Mouse (Mus musculus): Measurements from ENCODE around the gene Slc5a5. TPM values are rescaled to one million over a fixed set of nuclear protein-coding genes. Genes with fewer than 3 reads are reported as not detected.

Slc5a5 gene
- polyA plus RNA-seq, 1 experiment from 2014 or later, result 0.25 TPM

DNA sequence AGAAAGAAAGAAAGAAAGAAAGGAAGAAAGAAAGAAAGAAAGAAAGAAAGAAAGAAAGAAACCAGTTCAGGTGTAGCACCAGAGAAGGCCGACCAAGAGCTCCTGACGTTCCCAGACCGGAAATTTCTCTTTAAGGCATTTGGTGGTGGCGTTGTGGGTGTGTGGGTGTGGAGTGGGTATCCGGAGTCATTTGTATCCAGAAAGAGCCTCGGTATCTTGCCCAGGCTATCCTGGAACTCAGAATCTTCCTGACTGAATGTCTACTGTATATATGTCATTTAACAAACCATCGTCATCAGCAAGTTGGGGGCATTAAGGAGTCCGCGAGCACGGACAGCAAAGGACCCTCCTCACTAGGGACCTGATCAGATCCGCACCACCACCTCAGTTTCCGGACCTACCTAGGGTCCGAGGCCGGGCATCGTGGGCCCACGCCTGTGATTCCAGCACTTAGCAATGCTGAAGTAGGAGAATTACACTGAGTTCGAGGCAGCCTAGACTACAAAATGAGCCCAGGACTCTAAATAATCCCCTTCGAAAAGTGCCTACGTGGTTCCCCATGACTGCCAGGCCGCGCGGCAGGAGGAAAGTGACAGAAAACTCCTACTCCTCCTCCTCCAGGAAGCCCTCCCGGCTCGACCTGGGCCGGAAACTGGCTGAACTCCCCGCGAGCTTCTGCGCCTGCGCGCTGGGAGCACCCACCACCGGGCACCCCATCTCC, 19.8 kb downstream of the Slc5a5 start:
- H3K27me3 ChIP-seq, result no peaks in the 10 kb centered on the region
- peak overlapping the region; percentile 81 for H3K4me2 ChIP-seq
- H3K27ac ChIP-seq, result peak overlapping the region; percentile 89
- WGBS, result 5% methylated on average over 31 of the region's 31 CpGs
- H3K4me3 ChIP-seq (replicated peaks), result peak overlapping the region; percentile 92
- no peak for ATAC-seq (replicated peaks; ENCODE audit: low FRiP score)
- peak overlapping the region; percentile 70 for H3K9ac ChIP-seq
- H3K4me1 ChIP-seq, result peaks cover 39% of the 10 kb centered on the region
- peaks cover 4% of the 10 kb centered on the region; the same call in 1 of the 2 replicates for H3K36me3 ChIP-seq
- H3K9me3 ChIP-seq (replicated peaks), result no peaks in the 10 kb centered on the region

DNA sequence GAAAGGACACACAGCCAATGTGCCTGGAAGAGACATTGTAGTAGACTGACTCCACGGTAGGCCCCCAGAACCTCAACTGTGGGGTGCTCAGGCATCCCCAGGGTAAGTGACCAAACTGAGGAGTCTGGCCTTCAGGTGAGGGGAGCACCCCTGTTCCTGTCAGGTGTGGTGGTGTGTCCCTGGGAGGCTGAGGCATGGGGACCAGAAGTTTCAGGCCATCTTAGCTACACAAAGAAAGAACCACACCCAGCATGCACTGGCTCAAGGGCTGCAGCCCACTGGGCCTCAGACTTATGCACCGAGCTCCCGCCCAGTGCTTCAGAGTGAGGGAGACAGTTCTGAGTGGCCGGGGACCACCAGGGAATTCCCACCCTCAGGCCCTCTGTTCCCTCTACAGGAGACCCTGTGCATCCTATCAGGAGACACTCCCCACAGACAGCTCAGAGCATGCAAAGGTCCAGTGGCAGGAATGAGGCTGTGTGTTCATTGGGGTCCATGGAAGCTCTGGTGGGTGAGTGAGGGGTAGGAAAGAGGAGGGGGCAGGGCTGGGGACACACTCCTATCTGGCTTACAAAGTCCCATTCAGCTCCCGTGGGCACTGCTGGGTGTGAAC, 21.3 kb downstream of the Slc5a5 start:
- H3K36me3 ChIP-seq, result peaks cover 9% of the 10 kb centered on the region; the same call in 1 of the 2 replicates
- H3K9me3 ChIP-seq (replicated peaks), result no peaks in the 10 kb centered on the region
- H3K4me3 ChIP-seq (replicated peaks), result no peak overlapping the region
- ATAC-seq (replicated peaks; ENCODE audit: low FRiP score), result no peak
- H3K4me2 ChIP-seq, result no peak overlapping the region
- H3K27ac ChIP-seq, result no peak overlapping the region
- no peak overlapping the region for H3K9ac ChIP-seq
- 88% methylated on average over 5 of the region's 5 CpGs for WGBS
- H3K27me3 ChIP-seq, result no peaks in the 10 kb centered on the region
- H3K4me1 ChIP-seq, result peaks cover 45% of the 10 kb centered on the region

DNA sequence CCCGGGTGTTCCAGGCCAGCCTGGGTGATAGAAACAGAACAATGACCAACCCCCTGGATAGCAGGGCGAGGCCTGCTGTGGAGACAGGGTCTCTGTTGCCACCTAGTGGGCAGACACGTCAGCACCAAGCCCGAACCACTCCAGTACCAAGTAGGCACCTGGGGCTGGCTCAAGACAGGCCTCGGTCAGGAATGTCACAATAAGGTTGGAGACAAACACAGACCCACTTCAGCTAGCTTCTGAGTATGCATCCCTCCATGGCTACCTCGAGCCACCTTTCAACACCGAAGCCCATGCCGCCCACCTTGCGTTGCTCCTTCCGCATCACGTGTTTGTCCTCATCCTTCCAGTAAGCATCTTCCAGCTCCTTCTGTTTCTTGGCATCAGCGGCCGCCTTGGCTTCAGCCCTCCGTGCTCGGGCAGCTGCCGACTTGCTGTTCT, 22.9 kb downstream of the Slc5a5 start:
- ATAC-seq (replicated peaks; ENCODE audit: low FRiP score), result no peak
- H3K27me3 ChIP-seq, result peaks cover 3% of the 10 kb centered on the region
- H3K9me3 ChIP-seq (replicated peaks), result no peaks in the 10 kb centered on the region
- peaks cover 9% of the 10 kb centered on the region; the same call in 1 of the 2 replicates for H3K36me3 ChIP-seq
- peak overlapping the region; percentile 59; the same call in 1 of the 2 replicates for H3K4me2 ChIP-seq
- H3K4me3 ChIP-seq (replicated peaks), result no peak overlapping the region
- H3K9ac ChIP-seq, result no peak overlapping the region
- H3K4me1 ChIP-seq, result peaks cover 58% of the 10 kb centered on the region
- 50% methylated on average over 16 of the region's 16 CpGs for WGBS
- peak overlapping the region; percentile 59 for H3K27ac ChIP-seq

DNA sequence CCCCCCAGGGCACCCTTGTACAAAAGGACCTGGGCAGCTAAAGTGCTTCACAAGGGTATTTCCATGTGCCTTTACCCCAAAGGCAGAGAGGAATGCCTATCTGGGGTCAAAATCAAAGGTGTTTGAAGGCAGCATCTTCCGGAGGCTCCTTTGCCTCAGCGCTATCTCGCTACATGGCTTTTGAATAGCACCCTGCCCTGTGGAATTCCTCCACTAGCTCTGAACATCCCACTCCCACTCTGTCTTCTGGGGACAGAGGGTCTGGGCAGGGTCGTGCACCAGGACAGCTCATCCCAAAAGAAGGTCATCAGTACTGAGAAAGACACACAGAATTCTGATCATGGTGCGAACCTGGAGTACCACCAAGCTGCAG, 23.4 kb downstream of the Slc5a5 start:
- peaks cover 63% of the 10 kb centered on the region for H3K4me1 ChIP-seq
- H3K4me3 ChIP-seq (replicated peaks), result no peak overlapping the region
- WGBS, result 35% methylated on average over 5 of the region's 5 CpGs
- peak overlapping the region; percentile 59 for H3K4me2 ChIP-seq
- no peaks in the 10 kb centered on the region for H3K9me3 ChIP-seq (replicated peaks)
- peak overlapping the region; percentile 59 for H3K27ac ChIP-seq
- H3K36me3 ChIP-seq, result peaks cover 9% of the 10 kb centered on the region; the same call in 1 of the 2 replicates
- ATAC-seq (replicated peaks; ENCODE audit: low FRiP score), result no peak
- H3K9ac ChIP-seq, result no peak overlapping the region
- peaks cover 8% of the 10 kb centered on the region for H3K27me3 ChIP-seq

DNA sequence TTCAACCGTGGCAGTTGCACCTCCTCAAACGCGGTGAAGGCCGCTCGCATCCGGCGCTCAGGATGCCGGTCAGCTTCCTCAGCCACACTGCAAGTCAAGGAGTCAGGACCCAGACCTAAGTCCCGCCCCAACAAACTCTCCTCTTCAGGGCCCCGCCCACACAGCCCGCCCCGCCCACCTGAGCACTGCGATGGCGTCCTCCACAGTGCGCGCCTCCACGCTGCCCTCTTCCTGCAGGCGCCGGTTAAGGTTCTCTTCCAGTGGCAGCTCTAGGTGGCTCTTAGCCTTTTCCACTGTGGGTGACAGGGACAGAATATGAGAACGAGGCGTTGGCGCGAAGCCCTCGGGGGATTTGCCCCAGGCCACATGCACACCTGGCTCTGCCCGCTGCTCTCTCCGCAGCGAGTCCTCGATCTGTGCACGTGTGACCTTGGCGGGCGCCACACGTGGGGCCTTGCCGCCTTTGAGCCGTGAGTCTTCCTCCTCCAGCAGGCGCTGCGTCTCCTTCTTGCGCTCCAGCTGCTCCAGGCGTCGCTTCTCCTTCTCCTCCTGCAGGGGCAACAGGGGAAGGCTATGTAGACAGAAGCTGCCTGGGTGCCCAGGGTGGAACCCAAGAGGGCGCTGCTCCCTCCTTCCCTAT, 23.9 kb downstream of the Slc5a5 start:
- H3K4me3 ChIP-seq (replicated peaks), result peak overlapping the region; percentile 29
- H3K4me2 ChIP-seq, result peak overlapping the region; percentile 59
- peak overlapping the region; percentile 15; the same call in 1 of the 2 replicates for H3K9ac ChIP-seq
- 17% methylated on average over 40 of the region's 40 CpGs for WGBS
- peak overlapping the region; percentile 59 for H3K27ac ChIP-seq
- H3K27me3 ChIP-seq, result peaks cover 13% of the 10 kb centered on the region
- H3K4me1 ChIP-seq, result peaks cover 64% of the 10 kb centered on the region
- ATAC-seq (replicated peaks; ENCODE audit: low FRiP score), result no peak
- H3K36me3 ChIP-seq, result peaks cover 9% of the 10 kb centered on the region; the same call in 1 of the 2 replicates
- H3K9me3 ChIP-seq (replicated peaks), result no peaks in the 10 kb centered on the region

DNA sequence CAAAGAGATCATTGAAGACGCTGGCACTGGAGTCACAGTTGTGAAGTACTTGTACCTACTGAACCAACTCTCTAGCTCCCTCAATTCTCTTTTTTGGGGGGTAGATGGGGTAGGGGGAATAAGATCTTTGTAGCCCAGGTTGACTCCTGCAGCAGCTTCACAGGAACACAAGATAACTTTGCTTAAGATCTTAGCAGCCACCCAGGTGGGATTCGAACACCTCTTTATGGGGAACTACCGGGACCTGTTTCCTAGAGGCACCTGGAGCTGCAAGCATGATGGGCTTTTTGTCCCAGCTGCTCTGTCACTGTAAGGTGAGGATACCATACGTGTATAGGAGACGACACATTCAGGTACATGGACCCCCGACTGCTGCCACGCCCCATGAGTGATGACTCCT, 26.0 kb downstream of the Slc5a5 start:
- H3K9ac ChIP-seq, result no peak overlapping the region
- no peak for ATAC-seq (replicated peaks; ENCODE audit: low FRiP score)
- peaks cover 73% of the 10 kb centered on the region for H3K4me1 ChIP-seq
- peaks cover 34% of the 10 kb centered on the region for H3K27me3 ChIP-seq
- H3K27ac ChIP-seq, result peak overlapping the region; percentile 77; the same call in 1 of the 2 replicates
- no peak overlapping the region for H3K4me2 ChIP-seq
- H3K9me3 ChIP-seq (replicated peaks), result no peaks in the 10 kb centered on the region
- H3K36me3 ChIP-seq, result peaks cover 9% of the 10 kb centered on the region; the same call in 1 of the 2 replicates
- no peak overlapping the region for H3K4me3 ChIP-seq (replicated peaks)
- WGBS, result 82% methylated on average over 7 of the region's 7 CpGs

DNA sequence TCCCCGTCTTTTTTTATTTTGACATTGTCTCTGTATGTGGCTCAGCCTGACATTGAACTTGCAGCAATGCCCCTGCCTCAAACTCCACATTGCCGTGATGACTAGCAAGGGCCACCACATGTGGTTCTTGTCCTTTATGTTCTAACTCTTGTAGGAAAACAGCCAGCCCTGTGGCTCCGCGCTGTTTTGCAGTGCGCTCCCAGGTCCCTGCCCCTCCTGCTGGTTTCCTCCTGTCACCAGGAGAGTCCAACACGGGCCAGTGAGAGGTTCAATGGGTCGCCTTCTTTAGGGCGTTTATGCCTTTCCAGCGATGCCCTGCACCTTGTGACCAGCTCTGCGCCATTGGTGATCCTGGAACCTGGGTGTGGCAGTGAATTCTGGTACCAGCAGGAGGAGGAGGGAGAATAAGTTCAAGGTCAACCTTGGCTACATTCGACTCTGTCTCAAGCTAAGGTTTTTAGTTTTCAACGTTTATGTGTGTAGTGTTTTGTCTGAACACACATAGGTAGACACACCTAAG, 26.5 kb downstream of the Slc5a5 start:
- 7% methylated on average over 12 of the region's 12 CpGs for WGBS
- peak overlapping the region; percentile 77 for H3K27ac ChIP-seq
- H3K4me3 ChIP-seq (replicated peaks), result peak overlapping the region; percentile 63
- H3K4me1 ChIP-seq, result peaks cover 74% of the 10 kb centered on the region
- peaks cover 38% of the 10 kb centered on the region for H3K27me3 ChIP-seq
- ATAC-seq (replicated peaks; ENCODE audit: low FRiP score), result 0 out of 2 replicates have a peak, but pooled peaks have one; percentile 0
- H3K9me3 ChIP-seq (replicated peaks), result no peaks in the 10 kb centered on the region
- peaks cover 9% of the 10 kb centered on the region; the same call in 1 of the 2 replicates for H3K36me3 ChIP-seq
- H3K9ac ChIP-seq, result peak overlapping the region; percentile 38; the same call in 1 of the 2 replicates
- peak overlapping the region; percentile 90 for H3K4me2 ChIP-seq

DNA sequence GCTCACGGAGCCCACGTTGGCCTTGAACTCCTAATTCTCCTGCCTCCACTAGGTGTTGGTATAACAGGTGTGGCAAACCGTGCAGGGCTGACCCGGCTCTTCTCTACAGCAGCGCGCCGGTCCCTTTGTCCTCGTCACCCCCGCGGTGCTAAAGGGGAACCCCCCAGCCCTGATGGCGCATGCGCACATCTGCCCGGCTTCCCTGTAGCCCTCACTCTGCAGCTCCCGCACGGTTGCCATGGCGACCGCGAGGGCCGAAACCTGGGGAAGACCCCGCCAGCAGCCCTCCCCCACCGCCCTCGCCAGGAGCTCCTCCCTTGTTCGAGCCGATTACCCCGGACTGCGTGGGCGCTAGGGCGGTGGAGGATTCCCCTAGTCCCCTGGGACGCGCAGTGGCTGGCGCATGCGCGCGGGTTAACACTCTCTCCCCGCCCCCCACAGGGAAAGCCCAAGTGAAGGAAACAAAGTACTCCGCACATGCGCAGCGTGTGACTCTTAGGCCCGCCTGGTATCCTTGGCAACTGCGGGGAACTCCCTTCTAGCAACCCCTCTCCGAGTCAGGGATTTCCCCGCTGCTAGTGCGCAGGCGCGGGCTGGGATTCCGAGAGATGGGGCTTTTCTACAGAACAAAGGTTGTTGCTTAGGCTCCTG, 27.1 kb downstream of the Slc5a5 start:
- H3K4me2 ChIP-seq, result peak overlapping the region; percentile 90
- H3K9me3 ChIP-seq (replicated peaks), result no peaks in the 10 kb centered on the region
- H3K27ac ChIP-seq, result peak overlapping the region; percentile 84
- H3K9ac ChIP-seq, result peak overlapping the region; percentile 47
- peak overlapping the region; percentile 63 for H3K4me3 ChIP-seq (replicated peaks)
- 0% methylated on average over 46 of the region's 46 CpGs for WGBS
- ATAC-seq (replicated peaks; ENCODE audit: low FRiP score), result peak; percentile 86
- H3K36me3 ChIP-seq, result peaks cover 9% of the 10 kb centered on the region; the same call in 1 of the 2 replicates
- peaks cover 38% of the 10 kb centered on the region for H3K27me3 ChIP-seq
- H3K4me1 ChIP-seq, result peaks cover 74% of the 10 kb centered on the region

DNA sequence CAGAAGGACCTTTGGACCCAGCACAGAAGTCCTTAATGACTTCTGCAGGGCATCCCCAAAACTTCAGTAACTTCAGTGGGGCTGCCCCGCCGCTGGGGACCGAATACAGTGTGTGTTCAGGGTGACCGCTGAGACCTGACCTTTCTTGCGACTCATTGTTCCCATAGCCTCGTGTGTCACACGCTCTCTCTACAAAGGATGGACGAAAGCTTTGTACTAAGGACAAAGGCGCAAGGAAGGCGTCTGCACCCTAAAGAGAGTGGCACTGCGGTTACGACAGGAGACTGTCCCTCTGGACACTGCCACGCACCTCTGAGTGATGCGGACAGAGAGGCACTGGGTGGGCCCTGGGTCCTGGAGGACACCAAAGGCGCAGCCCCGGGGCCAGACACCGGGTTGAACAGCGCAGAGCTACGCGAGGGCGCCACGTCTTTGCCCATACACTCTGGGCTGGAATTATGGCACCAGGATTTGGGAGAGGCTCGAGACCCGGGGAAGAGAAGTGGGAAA, 27.8 kb downstream of the Slc5a5 start:
- Histone ChIP-seq H3K4me2 (peak overlapping the region; percentile 90), H3K9me3 (replicated peaks) (no peaks in the 10 kb centered on the region), H3K27me3 (peaks cover 38% of the 10 kb centered on the region), H3K9ac (peak overlapping the region; percentile 47), H3K27ac (peak overlapping the region; percentile 84), H3K4me1 (peaks cover 72% of the 10 kb centered on the region), H3K4me3 (replicated peaks) (peak overlapping the region; percentile 63), H3K36me3 (peaks cover 9% of the 10 kb centered on the region; the same call in 1 of the 2 replicates)
- ATAC-seq (replicated peaks; ENCODE audit: low FRiP score), result peak; percentile 16
- WGBS, result 3% methylated on average over 24 of the region's 24 CpGs

DNA sequence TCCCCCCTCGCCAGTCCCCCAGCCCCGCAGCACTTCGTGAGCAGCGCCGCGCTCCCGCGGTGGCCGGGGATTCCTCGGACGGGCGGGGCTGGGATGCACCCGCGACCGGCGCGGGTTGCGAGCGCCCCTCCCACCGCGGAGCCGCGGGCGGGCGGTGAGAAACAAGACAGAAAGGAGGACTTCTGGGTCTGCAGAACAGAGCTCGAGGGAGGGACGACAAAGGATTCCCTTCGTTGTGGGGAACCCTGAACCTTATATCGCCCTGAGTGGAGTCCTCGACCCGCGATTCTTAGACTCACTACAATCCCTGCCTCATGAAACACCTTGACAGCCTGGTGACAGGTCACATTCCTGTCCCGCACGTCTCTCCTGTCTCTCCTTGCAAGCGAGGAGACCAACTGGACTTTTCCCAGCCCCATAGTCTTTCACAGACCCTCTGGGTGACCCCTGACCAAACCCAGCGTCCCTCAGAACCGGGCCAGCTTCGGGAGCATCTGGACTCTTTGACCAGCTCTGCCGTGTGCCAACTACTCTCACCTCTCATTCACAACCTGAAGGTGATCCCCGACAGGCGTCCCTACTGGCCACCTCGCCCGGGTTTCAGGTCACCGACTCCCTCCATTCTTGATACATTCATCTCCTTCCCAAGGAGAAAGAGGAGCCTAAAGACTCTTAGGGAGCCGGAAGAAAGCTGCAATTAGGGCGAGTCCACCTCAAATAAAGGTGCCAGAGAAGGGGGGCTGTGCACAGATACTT, 28.4 kb downstream of the Slc5a5 start:
- Histone ChIP-seq H3K9ac (peak overlapping the region; percentile 47), H3K4me2 (peak overlapping the region; percentile 90), H3K9me3 (replicated peaks) (no peaks in the 10 kb centered on the region), H3K4me1 (peaks cover 65% of the 10 kb centered on the region), H3K4me3 (replicated peaks) (peak overlapping the region; percentile 63), H3K27me3 (peaks cover 38% of the 10 kb centered on the region), H3K27ac (no peak overlapping the region), H3K36me3 (peaks cover 9% of the 10 kb centered on the region; the same call in 1 of the 2 replicates)
- no peak for ATAC-seq (replicated peaks; ENCODE audit: low FRiP score)
- WGBS, result under 1% methylated on average over 46 of the region's 46 CpGs

Measured in kidney, embryonic 15.5 days (tissue).